Mouse (Mus musculus): ENCODE measurements around the gene Nup210l. TPM values are rescaled to one million over a fixed set of nuclear protein-coding genes. Genes with fewer than 3 reads are reported as not detected.

Nup210l gene
- 0.16 and 0.27 TPM in 2 replicates for polyA plus RNA-seq (2012; rRNA removed)

DNA sequence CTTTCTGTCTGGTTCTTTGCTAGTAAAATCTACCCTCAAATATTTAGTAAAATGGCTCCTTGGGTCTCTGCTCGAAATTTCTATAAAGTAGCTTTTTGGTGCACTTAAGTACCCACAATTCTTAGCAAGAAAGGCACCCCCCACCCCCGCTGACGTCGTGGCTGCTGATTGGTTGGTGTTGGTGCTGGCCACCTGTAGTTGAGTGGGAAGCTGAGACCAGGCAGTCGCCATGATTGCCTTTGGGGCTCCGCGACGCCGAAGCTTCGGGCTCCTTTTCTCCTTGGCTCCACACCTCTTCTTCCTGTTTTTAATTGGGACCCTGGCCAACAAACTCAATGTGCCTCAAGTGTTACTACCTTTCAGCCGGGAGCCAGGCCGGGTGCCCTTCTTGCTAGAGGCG is at the start of gene Nup210l:
TSS of gene Nup210l (plus strand) at position 195 of the 400 bp plus-strand sequence.
- H3K4me1 ChIP-seq (ENCODE audit: control insufficient read depth, insufficient read depth, low read length), result no peaks in the 10 kb centered on the region
- H3K4me3 ChIP-seq (replicated peaks; ENCODE audit: insufficient read depth, low read depth, low read length), result no peak within 1 kb of the TSS
- DNase-seq, result no peak
- WGBS, result 85% methylated on average over 13 of the region's 13 CpGs
- H3K27me3 ChIP-seq (ENCODE audit: control insufficient read depth, insufficient read depth, low read length), result no peaks in the 10 kb centered on the region
- TF ChIP-seq CTCF (IDR thresholded peaks at IDR 0.05; ENCODE audit: borderline replicate concordance, insufficient read depth, low read depth, low read length), result no peak
- H3K27ac ChIP-seq (ENCODE audit: insufficient read depth, low read length), result no peak within 1 kb of the TSS

DNA sequence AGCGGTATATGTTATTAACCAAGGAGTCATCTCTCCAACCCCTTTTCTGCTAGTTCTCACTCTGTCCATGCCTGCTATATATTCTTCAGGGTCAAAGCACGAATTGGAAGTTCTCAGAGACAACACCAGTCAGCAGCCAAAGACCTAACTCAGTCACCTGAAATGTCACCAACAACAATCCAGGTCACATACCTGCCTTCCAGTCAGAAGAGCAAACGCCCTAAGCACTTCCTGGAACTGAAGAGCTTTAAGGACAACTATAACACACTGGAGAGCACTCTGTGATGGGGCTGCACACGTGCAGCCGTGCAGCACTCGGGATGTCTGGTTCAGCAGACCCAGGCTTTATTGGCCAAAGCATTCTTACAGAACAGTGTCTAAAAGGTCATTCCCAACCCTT is 42.4 kb upstream of the Nup210l start:
- no peak for TF ChIP-seq CTCF (IDR thresholded peaks at IDR 0.05; ENCODE audit: borderline replicate concordance, insufficient read depth, low read depth, low read length)
- Histone ChIP-seq H3K4me1 (ENCODE audit: control insufficient read depth, insufficient read depth, low read length) (no peaks in the 10 kb centered on the region), H3K27me3 (ENCODE audit: control insufficient read depth, insufficient read depth, low read length) (no peaks in the 10 kb centered on the region), H3K4me3 (replicated peaks; ENCODE audit: insufficient read depth, low read depth, low read length) (no peak overlapping the region), H3K27ac (ENCODE audit: insufficient read depth, low read length) (no peak overlapping the region)
- no peak for DNase-seq
- WGBS, result 92% methylated on average over 6 of the region's 6 CpGs

DNA sequence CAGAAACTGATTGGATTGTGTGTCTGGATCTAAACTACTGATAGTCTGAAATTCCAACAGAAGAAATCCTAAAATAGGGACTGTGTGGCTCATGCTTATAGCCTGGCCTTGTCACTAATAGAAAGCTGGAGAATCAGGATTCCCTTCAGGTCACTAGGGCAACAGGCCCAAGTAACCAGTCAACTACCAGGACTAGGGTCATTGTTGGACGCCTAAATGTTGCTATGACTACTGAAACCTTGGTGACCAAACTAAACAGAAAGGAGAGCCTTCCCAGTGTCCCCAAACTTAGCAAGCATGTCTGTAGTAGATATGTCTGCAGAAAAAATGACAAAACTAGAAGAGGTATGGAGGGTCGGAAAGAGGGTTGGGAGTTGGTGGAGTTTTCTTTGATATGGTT is 41.4 kb upstream of the Nup210l start:
- TF ChIP-seq POLR2A (IDR thresholded peaks at IDR 0.05; ENCODE audit: borderline replicate concordance, insufficient read depth, low read length), result no peak
- no peak for TF ChIP-seq CTCF (IDR thresholded peaks at IDR 0.05; ENCODE audit: borderline replicate concordance, insufficient read depth, low read depth, low read length)
- no peak overlapping the region for H3K4me3 ChIP-seq (replicated peaks; ENCODE audit: insufficient read depth, low read depth, low read length)
- DNase-seq, result no peak
- H3K27me3 ChIP-seq (ENCODE audit: control insufficient read depth, insufficient read depth, low read length), result no peaks in the 10 kb centered on the region
- H3K4me1 ChIP-seq (ENCODE audit: control insufficient read depth, insufficient read depth, low read length), result no peaks in the 10 kb centered on the region
- 43% methylated on average over 2 of the region's 2 CpGs for WGBS
- H3K27ac ChIP-seq (ENCODE audit: insufficient read depth, low read length), result no peak overlapping the region

DNA sequence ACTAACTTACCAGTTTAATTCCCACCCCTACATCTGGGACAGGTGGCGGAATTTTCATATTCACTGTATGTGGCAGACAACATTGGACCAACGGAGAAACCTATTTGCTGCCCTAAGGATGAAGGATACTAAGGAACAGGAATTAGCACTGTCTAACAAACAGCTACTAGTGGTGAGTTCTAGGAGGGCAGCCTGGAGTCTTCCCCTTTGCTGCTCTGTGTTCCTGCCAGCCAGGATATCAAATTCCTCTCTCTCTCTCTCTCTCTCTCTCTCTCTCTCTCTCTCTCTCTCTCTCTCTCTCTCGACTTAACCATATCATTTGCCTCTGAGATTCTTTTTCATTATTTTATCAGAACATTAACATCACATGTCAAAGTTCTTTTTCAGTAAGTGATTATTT is 39.5 kb upstream of the Nup210l start:
- 80% methylated on average over 3 of the region's 3 CpGs for WGBS
- H3K27me3 ChIP-seq (ENCODE audit: control insufficient read depth, insufficient read depth, low read length), result no peaks in the 10 kb centered on the region
- no peak overlapping the region for H3K4me3 ChIP-seq (replicated peaks; ENCODE audit: insufficient read depth, low read depth, low read length)
- no peaks in the 10 kb centered on the region for H3K4me1 ChIP-seq (ENCODE audit: control insufficient read depth, insufficient read depth, low read length)
- no peak overlapping the region for H3K27ac ChIP-seq (ENCODE audit: insufficient read depth, low read length)
- no peak for DNase-seq
- TF ChIP-seq POLR2A (IDR thresholded peaks at IDR 0.05; ENCODE audit: borderline replicate concordance, insufficient read depth, low read length) (no peak), CTCF (IDR thresholded peaks at IDR 0.05; ENCODE audit: borderline replicate concordance, insufficient read depth, low read depth, low read length) (no peak)

DNA sequence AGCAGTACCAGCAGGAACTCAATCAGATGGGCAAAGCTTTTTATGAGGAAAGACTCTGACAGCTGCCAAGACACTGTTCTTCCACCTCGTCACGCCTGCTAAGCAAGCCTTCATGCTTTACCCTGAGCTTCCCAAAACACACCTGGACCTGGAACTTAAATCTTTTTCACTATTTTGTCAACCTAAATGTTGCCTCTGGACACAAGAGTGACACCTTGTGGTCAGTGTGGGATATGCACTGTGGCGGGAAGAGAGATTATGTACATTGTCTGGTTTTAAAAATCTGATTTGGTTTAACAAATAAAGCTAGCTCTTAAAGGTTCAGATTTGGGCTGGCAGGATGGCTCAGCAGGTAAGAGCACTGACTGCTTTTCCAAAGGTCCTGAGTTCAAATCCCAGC is 38.4 kb upstream of the Nup210l start:
- no peak overlapping the region for H3K27ac ChIP-seq (ENCODE audit: insufficient read depth, low read length)
- peak; percentile 34 to 50 for DNase-seq
- no peak overlapping the region for H3K4me3 ChIP-seq (replicated peaks; ENCODE audit: insufficient read depth, low read depth, low read length)
- no peaks in the 10 kb centered on the region for H3K4me1 ChIP-seq (ENCODE audit: control insufficient read depth, insufficient read depth, low read length)
- TF ChIP-seq POLR2A (IDR thresholded peaks at IDR 0.05; ENCODE audit: borderline replicate concordance, insufficient read depth, low read length) (no peak), CTCF (IDR thresholded peaks at IDR 0.05; ENCODE audit: borderline replicate concordance, insufficient read depth, low read depth, low read length) (peak; percentile 55; the same call in 1 of the 2 replicates)
- no peaks in the 10 kb centered on the region for H3K27me3 ChIP-seq (ENCODE audit: control insufficient read depth, insufficient read depth, low read length)
- WGBS, result 56% methylated on average over 3 of the region's 3 CpGs

DNA sequence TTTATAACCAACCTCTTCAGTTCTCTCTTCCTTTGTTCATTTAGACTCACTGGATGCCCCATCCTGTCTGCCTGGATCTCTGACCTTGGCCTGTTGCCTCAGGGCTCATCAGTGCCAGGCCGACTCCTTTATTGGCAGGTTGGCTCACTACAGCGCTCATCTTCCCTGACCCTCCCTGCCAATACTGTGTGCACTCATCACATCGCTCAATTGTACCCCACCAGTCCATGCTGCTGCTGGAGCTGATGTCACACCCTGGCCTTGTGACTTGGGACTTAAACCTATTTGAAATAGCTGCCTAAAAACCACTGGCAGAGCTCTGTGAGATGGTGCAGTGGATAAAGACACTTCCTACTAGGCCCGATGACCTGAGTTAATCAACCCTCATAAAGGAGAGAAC is 36.1 kb upstream of the Nup210l start:
- Histone ChIP-seq H3K27me3 (ENCODE audit: control insufficient read depth, insufficient read depth, low read length) (no peaks in the 10 kb centered on the region), H3K4me1 (ENCODE audit: control insufficient read depth, insufficient read depth, low read length) (no peaks in the 10 kb centered on the region), H3K27ac (ENCODE audit: insufficient read depth, low read length) (no peak overlapping the region), H3K4me3 (replicated peaks; ENCODE audit: insufficient read depth, low read depth, low read length) (no peak overlapping the region)
- no peak for TF ChIP-seq CTCF (IDR thresholded peaks at IDR 0.05; ENCODE audit: borderline replicate concordance, insufficient read depth, low read depth, low read length)
- no peak for TF ChIP-seq POLR2A (IDR thresholded peaks at IDR 0.05; ENCODE audit: borderline replicate concordance, insufficient read depth, low read length)
- WGBS, result 31% methylated on average over 4 of the region's 4 CpGs
- DNase-seq, result no peak

DNA sequence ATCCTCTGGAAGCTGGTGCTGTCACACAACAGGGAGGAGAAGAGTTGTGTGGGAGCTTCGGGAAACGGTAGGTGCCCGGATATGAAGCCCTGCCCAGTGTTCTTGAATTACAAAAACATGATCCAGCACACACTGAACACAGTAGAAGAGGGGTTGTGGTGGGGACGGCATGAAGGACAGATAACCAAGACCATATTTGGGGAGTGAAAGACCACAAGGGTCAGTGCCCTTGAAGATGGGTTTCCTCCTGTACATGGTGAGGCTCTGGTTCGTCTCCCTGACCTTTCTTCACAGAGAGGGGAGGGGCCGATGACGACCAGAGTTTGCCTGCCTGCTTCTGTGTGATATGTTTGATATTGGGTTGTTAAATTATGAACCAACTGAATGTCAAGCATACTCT is 34.2 kb upstream of the Nup210l start:
- no peak for DNase-seq
- no peak for TF ChIP-seq CTCF (IDR thresholded peaks at IDR 0.05; ENCODE audit: borderline replicate concordance, insufficient read depth, low read depth, low read length)
- no peak for TF ChIP-seq POLR2A (IDR thresholded peaks at IDR 0.05; ENCODE audit: borderline replicate concordance, insufficient read depth, low read length)
- 83% methylated on average over 7 of the region's 7 CpGs for WGBS

DNA sequence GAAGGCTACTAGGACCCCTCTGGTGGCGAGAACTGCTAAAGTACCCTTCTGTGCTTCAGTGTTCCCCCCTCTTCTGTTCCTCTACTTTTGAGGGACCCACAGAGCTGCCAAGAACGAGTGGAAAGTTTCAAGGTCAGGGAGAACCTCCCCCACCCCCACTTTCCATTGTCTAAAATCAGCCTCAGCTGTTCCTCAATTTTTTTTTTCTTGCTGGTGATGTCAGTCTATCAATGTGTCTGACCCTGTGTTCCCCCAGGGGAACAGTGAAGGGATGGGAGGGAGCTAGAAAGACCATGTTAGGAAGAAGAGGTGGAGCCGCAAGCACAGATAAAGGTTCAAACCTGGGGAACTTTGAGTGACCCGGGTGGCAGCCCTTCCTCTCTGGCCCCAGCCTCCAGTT is 31.6 kb upstream of the Nup210l start, which contains the start of gene Tpm3:
TSS of gene Tpm3 (plus strand) at position 356 of the 400 bp plus-strand sequence.
- DNase-seq, result no peak
- no peak within 1 kb of the TSS for H3K27ac ChIP-seq (ENCODE audit: insufficient read depth, low read length)
- H3K27me3 ChIP-seq (ENCODE audit: control insufficient read depth, insufficient read depth, low read length), result no peaks in the 10 kb centered on the region
- 68% methylated on average over 4 of the region's 4 CpGs for WGBS
- TF ChIP-seq POLR2A (IDR thresholded peaks at IDR 0.05; ENCODE audit: borderline replicate concordance, insufficient read depth, low read length), result no peak
- no peak for TF ChIP-seq CTCF (IDR thresholded peaks at IDR 0.05; ENCODE audit: borderline replicate concordance, insufficient read depth, low read depth, low read length)
- no peak within 1 kb of the TSS for H3K4me3 ChIP-seq (replicated peaks; ENCODE audit: insufficient read depth, low read depth, low read length)
- H3K4me1 ChIP-seq (ENCODE audit: control insufficient read depth, insufficient read depth, low read length), result no peaks in the 10 kb centered on the region

More for the DNA sequence above, 34.2 kb upstream of the Nup210l start:
- Histone ChIP-seq H3K27ac (ENCODE audit: insufficient read depth, low read length) (no peak overlapping the region), H3K27me3 (ENCODE audit: control insufficient read depth, insufficient read depth, low read length) (no peaks in the 10 kb centered on the region), H3K4me3 (replicated peaks; ENCODE audit: insufficient read depth, low read depth, low read length) (no peak overlapping the region), H3K4me1 (ENCODE audit: control insufficient read depth, insufficient read depth, low read length) (no peaks in the 10 kb centered on the region)
